In genomic region chr11:88288805-88289340, GRCm38 (mm10) we compare ENCODE assay signal across 10 mouse cellular contexts. TPM values are rescaled to one million over a fixed set of nuclear protein-coding genes. Genes with fewer than 3 reads are reported as not detected.
DNase-seq lines count a peak whose midpoint lies in the region; ATAC-seq and TF ChIP-seq lines count a peak whose summit lies in the region.
"Had no signal": no experiment of that assay in that cellular context is flagged by ENCODE, and none has a peak within 500 bp of the region (broad histone marks: within the 10 kb centered on the region; RNA-seq: fewer than 3 reads in every experiment).

No protein-coding gene starts in this region.

- no peak for DNase-seq in kidney, postnatal 0 days (ENCODE audit: low spot score)
- no peak for DNase-seq in embryonic facial prominence, embryonic 10.5 days (ENCODE audit: low spot score)
- no peak for DNase-seq in forebrain, postnatal 0 days
- no peak for DNase-seq in left cerebral cortex, adult 8-10 months (ENCODE audit: low spot score in 2 of 2)
- DNase-seq in layer of hippocampus, adult 9-10 months (ENCODE audit: low spot score): no peak
- DNase-seq: kidney, adult 11 months had no signal

- peak; percentile 52; the same call in 1 of the 2 replicates for TF ChIP-seq CTCF in kidney, postnatal 0 days (IDR thresholded peaks at IDR 0.05; ENCODE audit: low read depth)
- TF ChIP-seq CTCF in forebrain, postnatal 0 days (IDR thresholded peaks at IDR 0.05; ENCODE audit: low read depth): peak; percentile 40

- no peaks in the 10 kb centered on the region for H3K27me3 ChIP-seq in kidney, postnatal 0 days (ENCODE audit: insufficient read depth, low read length)
- no peaks in the 10 kb centered on the region for H3K27me3 ChIP-seq in kidney, embryonic 14.5 days (ENCODE audit: control insufficient read depth, insufficient read depth, low read length)
- peaks cover 36% of the 10 kb centered on the region for H3K27me3 ChIP-seq in embryonic facial prominence, embryonic 10.5 days (replicated peaks; ENCODE audit: low read depth, poor library complexity, severe bottlenecking)
- H3K27me3 ChIP-seq in forebrain, postnatal 0 days (ENCODE audit: insufficient read depth, low read length): no peaks in the 10 kb centered on the region
- H3K27me3 ChIP-seq in midbrain, embryonic 15.5 days (replicated peaks): no peaks in the 10 kb centered on the region
- H3K27me3 ChIP-seq: embryonic facial prominence, embryonic 12.5 days; stomach, embryonic 15.5 days had no signal

- no peak overlapping the region for H3K9ac ChIP-seq in kidney, postnatal 0 days (ENCODE audit: low read depth, low read length)
- H3K9ac ChIP-seq in kidney, embryonic 14.5 days (ENCODE audit: low read depth, low read length): no peak overlapping the region
- no peak overlapping the region for H3K9ac ChIP-seq in forebrain, postnatal 0 days
- H3K9ac ChIP-seq in midbrain, embryonic 15.5 days: no peak overlapping the region
- H3K9ac ChIP-seq: embryonic facial prominence, embryonic 12.5 days; stomach, embryonic 15.5 days had no signal

- H3K4me2 ChIP-seq in kidney, postnatal 0 days (ENCODE audit: low read length): no peak overlapping the region
- H3K4me2 ChIP-seq in kidney, embryonic 14.5 days (replicated peaks; ENCODE audit: low read depth, low read length): no peak overlapping the region
- H3K4me2 ChIP-seq in forebrain, postnatal 0 days (ENCODE audit: low read depth): no peak overlapping the region
- H3K4me2 ChIP-seq in midbrain, embryonic 15.5 days: no peak overlapping the region
- H3K4me2 ChIP-seq: embryonic facial prominence, embryonic 12.5 days; stomach, embryonic 15.5 days had no signal

- no peaks in the 10 kb centered on the region for H3K36me3 ChIP-seq in kidney, postnatal 0 days (ENCODE audit: insufficient read depth, low read length)
- H3K36me3 ChIP-seq in kidney, embryonic 14.5 days (ENCODE audit: control insufficient read depth, insufficient read depth, low read length): no peaks in the 10 kb centered on the region
- H3K36me3 ChIP-seq in embryonic facial prominence, embryonic 10.5 days (replicated peaks): no peaks in the 10 kb centered on the region
- no peaks in the 10 kb centered on the region for H3K36me3 ChIP-seq in forebrain, postnatal 0 days (ENCODE audit: insufficient read depth)
- H3K36me3 ChIP-seq in midbrain, embryonic 15.5 days (replicated peaks): no peaks in the 10 kb centered on the region
- H3K36me3 ChIP-seq: embryonic facial prominence, embryonic 12.5 days; stomach, embryonic 15.5 days had no signal

- ATAC-seq in kidney, postnatal 0 days (replicated peaks; ENCODE audit: low FRiP score, low read depth): no peak; the same call in 1 of the 2 replicates
- no peak for ATAC-seq in kidney, embryonic 14.5 days (ENCODE audit: low FRiP score, low TSS enrichment)
- ATAC-seq in forebrain, postnatal 0 days: no peak
- ATAC-seq in midbrain, embryonic 15.5 days (replicated peaks): no peak

- H3K4me3 ChIP-seq in kidney, postnatal 0 days (replicated peaks; ENCODE audit: low read depth, low read length): no peak overlapping the region
- H3K4me3 ChIP-seq in kidney, embryonic 14.5 days (ENCODE audit: low read length): no peak overlapping the region
- H3K4me3 ChIP-seq in embryonic facial prominence, embryonic 10.5 days: no peak overlapping the region
- no peak overlapping the region for H3K4me3 ChIP-seq in forebrain, postnatal 0 days (ENCODE audit: low read depth, low read length)
- H3K4me3 ChIP-seq in midbrain, embryonic 15.5 days: no peak overlapping the region
- H3K4me3 ChIP-seq: embryonic facial prominence, embryonic 12.5 days; stomach, embryonic 15.5 days had no signal

- no peaks in the 10 kb centered on the region for H3K9me3 ChIP-seq in kidney, postnatal 0 days (replicated peaks; ENCODE audit: low read length)
- no peaks in the 10 kb centered on the region for H3K9me3 ChIP-seq in kidney, embryonic 14.5 days (ENCODE audit: control insufficient read depth, low read length)
- H3K9me3 ChIP-seq in embryonic facial prominence, embryonic 10.5 days: no peaks in the 10 kb centered on the region
- no peaks in the 10 kb centered on the region for H3K9me3 ChIP-seq in forebrain, postnatal 0 days (ENCODE audit: low read length)
- no peaks in the 10 kb centered on the region for H3K9me3 ChIP-seq in midbrain, embryonic 15.5 days
- H3K9me3 ChIP-seq: embryonic facial prominence, embryonic 12.5 days; stomach, embryonic 15.5 days had no signal

- WGBS in kidney, postnatal 0 days: 29% methylated on average over 12 of the region's 12 CpGs
- WGBS in kidney, embryonic 14.5 days: 30% methylated on average over 12 of the region's 12 CpGs
- WGBS in embryonic facial prominence, embryonic 10.5 days: 71% methylated on average over 12 of the region's 12 CpGs
- 34% methylated on average over 12 of the region's 12 CpGs for WGBS in forebrain, postnatal 0 days
- WGBS in midbrain, embryonic 15.5 days: 50% methylated on average over 12 of the region's 12 CpGs

- 0 out of 2 replicates have a peak, but pooled peaks cover 7% of the 10 kb centered on the region for H3K4me1 ChIP-seq in kidney, postnatal 0 days (replicated peaks; ENCODE audit: insufficient read depth, low read length)
- peaks cover 21% of the 10 kb centered on the region for H3K4me1 ChIP-seq in kidney, embryonic 14.5 days (ENCODE audit: control insufficient read depth, insufficient read depth, low read length)
- peaks cover 38% of the 10 kb centered on the region for H3K4me1 ChIP-seq in embryonic facial prominence, embryonic 10.5 days
- H3K4me1 ChIP-seq in forebrain, postnatal 0 days (ENCODE audit: insufficient read depth): no peaks in the 10 kb centered on the region
- peaks cover 12% of the 10 kb centered on the region for H3K4me1 ChIP-seq in midbrain, embryonic 15.5 days

- H3K27ac ChIP-seq in kidney, postnatal 0 days: no peak overlapping the region
- no peak overlapping the region for H3K27ac ChIP-seq in kidney, embryonic 14.5 days (ENCODE audit: low read depth, low read length)
- peak overlapping the region; percentile 57 for H3K27ac ChIP-seq in embryonic facial prominence, embryonic 10.5 days (replicated peaks)
- H3K27ac ChIP-seq in forebrain, postnatal 0 days (ENCODE audit: low read depth, low read length): no peak overlapping the region
- peak overlapping the region; percentile 26; the same call in 1 of the 2 replicates for H3K27ac ChIP-seq in midbrain, embryonic 15.5 days
- H3K27ac ChIP-seq: embryonic facial prominence, embryonic 12.5 days; stomach, embryonic 15.5 days had no signal

RNA-seq across cellular contexts. Expression of gene Ccdc182, which starts 5.0 kb away (rescaled TPM):
- polyA plus RNA-seq in kidney, postnatal 0 days (2015; fragmentation: Nextera tagmentation; extraction: Ambion mirVana): 4.2 TPM in 2 replicates
- polyA plus RNA-seq in kidney, embryonic 14.5 days (2014; fragmentation: Nextera tagmentation; extraction: Ambion mirVana): 3.0 and 3.1 TPM in 2 replicates
- polyA plus RNA-seq in embryonic facial prominence, embryonic 10.5 days (2016; fragmentation: Nextera tagmentation; extraction: Ambion mirVana): 1.7 and 3.6 TPM in 2 replicates
- not detected in 2 replicates for total RNA-seq in forebrain, postnatal 0 days (2014; rRNA removed)
- polyA plus RNA-seq in forebrain, postnatal 0 days (2015; fragmentation: Nextera tagmentation; extraction: Ambion mirVana): not detected in 2 replicates
- polyA plus RNA-seq in midbrain, embryonic 15.5 days (2015; fragmentation: Nextera tagmentation; extraction: Ambion mirVana): 0.23 TPM in 2 replicates
- total RNA-seq in left cerebral cortex, adult 8-10 months (2022): not detected
- polyA plus RNA-seq: stomach, embryonic 15.5 days had no signal

Comparison
In these comparisons a context has a peak if more than half of its experiments do, and no peak if none do; other contexts are left out.
1. H3K27ac ChIP-seq: peak in embryonic facial prominence, embryonic 10.5 days (single experiment) and midbrain, embryonic 15.5 days (single experiment); none in kidney, postnatal 0 days (single experiment), kidney, embryonic 14.5 days (single experiment) and forebrain, postnatal 0 days (single experiment).